Mouse (Mus musculus) left cerebral cortex, adult 9 months (tissue): ENCODE data around the gene Bglap.
"Not testable (repeated sequence)": the region's sequence is repeated elsewhere in the genome, so short reads cannot be mapped to it uniquely, and the experiment has no call there.

Source experiments
- DNase-seq, 2 experiments: peaks; one replicate each; pipeline ENCODE4 v3.0.0; 2022; ENCODE audit warnings: low spot score in 2 of 2

The Bglap gene

GRCm38 (mm10) chr3:88393776-88394375, 9.6 kb upstream of the Bglap start:
- no peak for DNase-seq

DNA sequence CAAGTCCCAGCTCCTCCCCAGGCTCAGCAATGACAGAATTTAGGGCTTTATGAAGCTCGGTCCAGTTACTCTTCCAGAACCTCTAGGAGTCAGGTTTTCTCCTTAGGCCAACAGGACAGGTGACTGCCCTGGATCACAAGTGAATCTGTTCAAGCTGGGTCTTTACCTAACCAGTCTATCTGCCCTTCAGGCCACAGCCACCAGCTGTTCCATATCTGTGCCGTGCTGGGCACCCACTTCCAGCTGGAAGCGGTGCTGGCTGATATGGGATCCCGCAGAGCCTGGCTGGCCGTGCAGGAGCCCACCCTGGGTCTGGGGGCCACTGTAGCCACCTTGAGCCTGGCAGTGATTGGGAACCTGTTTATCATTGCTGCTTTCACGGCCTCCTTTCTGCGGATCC, 1.9 kb downstream of the Bglap start:
- DNase-seq: not testable (repeated sequence)

- DNase-seq: not testable (repeated sequence)
These were observed 2.6 kb downstream of the Bglap start for GRCm38 (mm10) chr3:88381389-88382315.

DNA sequence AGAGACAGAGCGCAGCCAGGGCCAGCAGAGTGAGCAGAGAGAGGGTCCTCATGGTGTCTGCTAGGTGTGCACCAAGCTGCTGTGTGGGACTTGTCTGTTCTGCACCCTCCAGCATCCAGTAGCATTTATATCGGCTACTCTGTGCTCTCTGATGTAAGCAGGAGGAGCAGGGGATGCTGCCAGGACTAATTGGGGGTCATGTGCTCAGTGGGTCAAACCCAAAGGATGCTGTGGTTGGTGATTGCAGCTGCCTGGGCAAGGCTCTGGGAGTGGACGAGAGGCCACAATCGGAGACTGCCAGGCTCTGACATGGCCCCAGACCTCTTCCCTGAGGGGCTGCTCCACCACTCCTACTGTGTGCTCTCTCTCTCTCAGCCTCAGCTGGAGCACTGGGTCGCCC, 5.7 kb downstream of the Bglap start, which contains the start of gene Bglap2:
TSS of gene Bglap2 (minus strand) at position 101 of the 400 bp plus-strand sequence.
- DNase-seq: not testable (repeated sequence)

DNA sequence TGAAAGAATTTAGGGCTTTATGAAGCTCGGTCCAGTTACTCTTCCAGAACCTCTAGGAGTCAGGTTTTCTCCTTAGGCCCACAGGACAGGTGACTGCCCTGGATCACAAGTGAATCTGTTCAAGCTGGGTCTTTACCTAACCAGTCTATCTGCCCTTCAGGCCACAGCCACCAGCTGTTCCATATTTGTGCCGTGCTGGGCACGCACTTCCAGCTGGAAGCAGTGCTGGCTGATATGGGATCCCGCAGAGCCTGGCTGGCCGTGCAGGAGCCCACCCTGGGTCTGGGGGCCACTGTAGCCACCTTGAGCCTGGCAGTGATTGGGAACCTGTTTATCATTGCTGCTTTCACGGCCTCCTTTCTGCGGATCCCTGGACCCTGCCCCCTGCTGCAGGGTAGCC, 7.6 kb downstream of the Bglap start:
- not testable (repeated sequence) for DNase-seq

GRCm38 (mm10) chr3:88375750-88376626, 8.3 kb downstream of the Bglap start:
- not testable (repeated sequence) for DNase-seq

GRCm38 (mm10) chr3:88372643-88373042, 11.6 kb downstream of the Bglap start, which contains the start of gene Bglap3:
Gene Bglap3 (minus strand): TSS chr3:88372743.
- not testable (repeated sequence) for DNase-seq

DNA sequence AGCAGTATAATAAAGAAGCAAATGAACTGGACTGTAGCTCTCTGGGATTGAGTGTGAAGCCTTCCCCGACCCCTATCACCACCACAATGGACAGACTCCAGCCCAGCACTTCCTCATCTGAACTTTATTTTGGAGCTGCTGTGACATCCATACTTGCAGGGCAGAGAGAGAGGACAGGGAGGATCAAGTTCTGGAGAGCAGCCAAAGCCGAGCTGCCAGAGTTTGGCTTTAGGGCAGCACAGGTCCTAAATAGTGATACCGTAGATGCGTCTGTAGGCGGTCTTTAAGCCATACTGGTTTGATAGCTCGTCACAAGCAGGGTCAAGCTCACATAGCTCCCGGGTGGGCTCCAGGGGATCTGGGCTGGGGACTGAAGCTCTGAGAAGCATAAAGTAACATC, 15.8 kb downstream of the Bglap start:
- not testable (repeated sequence) for DNase-seq

DNA sequence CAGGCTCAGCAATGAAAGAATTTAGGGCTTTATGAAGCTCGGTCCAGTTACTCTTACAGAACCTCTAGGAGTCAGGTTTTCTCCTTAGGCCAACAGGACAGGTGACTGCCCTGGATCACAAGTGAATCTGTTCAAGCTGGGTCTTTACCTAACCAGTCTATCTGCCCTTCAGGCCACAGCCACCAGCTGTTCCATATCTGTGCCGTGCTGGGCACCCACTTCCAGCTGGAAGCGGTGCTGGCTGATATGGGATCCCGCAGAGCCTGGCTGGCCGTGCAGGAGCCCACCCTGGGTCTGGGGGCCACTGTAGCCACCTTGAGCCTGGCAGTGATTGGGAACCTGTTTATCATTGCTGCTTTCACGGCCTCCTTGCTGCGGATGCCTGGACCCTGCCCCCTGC, 16.7 kb downstream of the Bglap start:
- not testable (repeated sequence) for DNase-seq

DNA sequence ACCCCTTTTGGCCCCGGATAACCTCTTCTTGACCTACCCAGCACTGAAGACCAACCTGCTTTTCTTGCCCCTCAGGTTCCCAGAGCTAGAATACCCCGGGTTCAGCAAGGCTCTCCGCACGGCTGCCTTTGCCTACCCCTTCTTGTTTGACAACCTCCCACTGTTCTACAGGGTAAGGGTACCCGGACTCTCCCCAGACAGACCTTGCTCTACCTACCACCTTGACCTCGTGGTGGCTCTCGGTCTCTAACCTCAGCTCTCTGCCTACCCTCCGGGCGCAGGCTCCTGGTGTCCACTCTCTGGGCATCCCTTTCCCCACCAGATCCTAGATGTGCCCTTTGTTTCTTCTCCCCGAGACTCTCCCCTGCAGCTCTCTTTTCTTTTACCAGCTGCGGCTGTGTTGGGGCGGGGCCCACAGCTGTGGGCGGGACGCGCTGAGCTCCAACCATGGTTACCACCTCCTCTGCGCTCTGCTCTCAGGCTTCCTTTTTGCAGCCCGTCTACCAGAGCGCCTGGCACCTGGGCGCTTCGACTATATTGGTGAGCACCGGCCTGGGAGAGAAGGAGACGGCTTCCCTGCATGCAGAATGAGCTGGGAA, 17.3 kb downstream of the Bglap start:
- DNase-seq: peak in 1 of 2 experiments; percentile 71

- DNase-seq: no peak
These were observed 18.4 kb downstream of the Bglap start for GRCm38 (mm10) chr3:88365705-88366361.

DNA sequence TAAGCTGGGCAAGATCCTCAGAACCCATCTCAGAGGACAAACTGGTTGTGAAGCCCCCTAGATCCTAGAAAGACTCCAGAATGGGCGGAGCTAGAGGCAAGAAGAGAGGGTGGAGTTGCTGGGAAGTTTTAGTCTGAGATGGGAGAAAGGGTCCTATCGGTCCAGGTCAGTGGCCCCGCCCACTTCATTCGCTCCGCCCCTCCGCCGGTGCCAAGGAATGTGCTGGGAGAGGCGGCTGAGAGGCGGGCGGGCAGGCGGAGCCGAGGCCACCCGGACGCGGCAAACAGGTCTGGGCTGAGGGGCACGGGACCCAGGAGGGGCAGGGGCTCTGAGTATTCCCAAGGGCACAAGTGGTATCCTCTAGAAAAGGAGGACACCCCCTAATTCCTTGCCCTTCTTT, 19.9 kb downstream of the Bglap start, which contains the start of gene Paqr6:
TSS of gene Paqr6 (plus strand) at position 248 of the 400 bp plus-strand sequence.
- no peak for DNase-seq

DNA sequence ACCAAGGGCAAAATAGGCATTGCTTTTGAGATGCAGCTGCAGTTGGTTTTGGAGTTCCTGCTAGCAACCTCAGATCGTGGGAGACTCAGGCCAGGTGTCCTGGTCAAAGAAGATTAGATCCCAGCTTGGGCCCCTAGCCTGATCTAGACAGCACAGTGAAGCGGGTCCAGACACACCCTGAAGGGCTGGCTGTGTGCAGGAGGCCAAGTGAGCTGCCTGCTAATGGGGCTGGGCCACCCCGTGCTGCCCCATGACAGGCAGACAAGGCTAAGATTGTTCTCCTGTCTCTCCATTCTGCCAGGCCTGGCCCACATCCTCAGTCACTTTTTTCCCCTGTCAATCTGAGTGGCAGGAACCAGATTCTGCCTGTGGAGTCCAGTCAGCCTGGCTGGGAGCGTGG, 20.6 kb downstream of the Bglap start:
- DNase-seq: peak in 1 of 2 experiments; percentile 62

GRCm38 (mm10) chr3:88361612-88362313, 22.5 kb downstream of the Bglap start:
- DNase-seq: no peak

DNA sequence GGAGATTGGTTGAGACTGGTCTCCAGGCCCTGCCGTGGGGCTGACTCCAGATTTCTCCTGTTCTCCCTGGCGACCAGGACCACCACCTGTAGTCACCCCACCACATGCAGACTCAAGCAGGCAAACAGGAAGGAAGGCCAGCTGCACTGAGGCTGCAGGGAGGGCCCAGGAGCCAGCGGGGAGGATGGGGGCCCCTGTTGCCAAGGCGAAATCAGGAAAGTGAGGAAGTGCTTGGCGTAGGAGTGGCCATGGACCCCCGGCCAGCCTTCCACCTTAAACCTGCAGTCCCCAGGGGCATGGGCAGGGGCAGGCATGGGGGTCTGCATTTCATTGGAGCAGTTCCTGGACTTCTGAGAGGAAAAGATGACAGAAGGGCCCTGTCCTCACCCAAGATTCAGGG, 23.2 kb downstream of the Bglap start:
- no peak for DNase-seq

- no peak for DNase-seq
These were observed 24.3 kb downstream of the Bglap start for GRCm38 (mm10) chr3:88359989-88360388.

- DNase-seq: no peak
These were observed 24.7 kb downstream of the Bglap start for GRCm38 (mm10) chr3:88359584-88359983.

GRCm38 (mm10) chr3:88354396-88355165, 29.7 kb downstream of the Bglap start:
- peak in 1 of 2 experiments; percentile 40 for DNase-seq

GRCm38 (mm10) chr3:88352907-88353306, 31.4 kb downstream of the Bglap start:
- DNase-seq: no peak
